Mouse (Mus musculus) adrenal gland, postnatal 10 days (tissue): ENCODE results near the gene Tshz3. TPM values are rescaled to one million over a fixed set of nuclear protein-coding genes. Genes with fewer than 3 reads are reported as not detected.

Experiments used
- DNase-seq: peaks from one replicate; pipeline ENCODE4 v3.0.0; 2021; ENCODE audit warnings: mixed read lengths
- total RNA-seq, 2 experiments: library from RNA; stranded (reverse); gene quantifications; 2 replicates each; pipeline ENCODE4 v1.2.3; 2021

Tshz3 gene
- total RNA-seq, 2 experiments from 2014 or later, result 5.1 to 6.1 TPM

DNA sequence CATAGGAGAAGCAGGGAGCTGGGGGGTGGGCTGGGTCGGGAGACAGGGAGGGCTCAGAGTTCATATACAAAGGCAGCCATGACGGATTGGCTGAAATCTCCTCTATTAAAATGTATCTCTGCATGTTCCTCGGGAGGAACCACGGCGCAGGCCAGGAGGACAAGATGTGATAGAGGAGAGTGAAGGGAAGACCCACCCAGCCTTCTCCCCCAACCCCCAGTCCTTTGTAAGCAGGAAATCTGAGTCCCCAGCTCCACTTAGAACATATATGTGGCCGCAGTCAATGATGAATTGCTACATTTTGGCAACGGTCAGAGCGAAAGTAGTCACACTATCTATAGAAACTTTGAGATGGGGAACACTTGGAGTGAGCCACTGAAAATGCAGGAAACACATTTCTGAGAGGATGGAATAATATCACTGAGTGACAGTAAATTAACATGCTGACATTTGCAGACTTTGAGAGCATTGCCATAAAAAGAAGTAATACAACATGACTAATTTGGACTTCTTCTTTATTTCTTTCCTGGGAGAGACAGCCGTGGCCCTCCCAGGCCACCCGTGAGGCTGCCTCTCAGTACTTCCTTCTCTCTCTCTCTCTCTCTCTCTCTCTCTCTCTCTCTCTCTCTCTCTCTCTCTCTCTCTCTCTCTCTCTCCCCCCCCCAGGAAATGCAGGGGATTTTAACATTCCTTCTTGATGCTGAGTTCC is 88.9 kb downstream of the Tshz3 start:
- no peak for DNase-seq

DNA sequence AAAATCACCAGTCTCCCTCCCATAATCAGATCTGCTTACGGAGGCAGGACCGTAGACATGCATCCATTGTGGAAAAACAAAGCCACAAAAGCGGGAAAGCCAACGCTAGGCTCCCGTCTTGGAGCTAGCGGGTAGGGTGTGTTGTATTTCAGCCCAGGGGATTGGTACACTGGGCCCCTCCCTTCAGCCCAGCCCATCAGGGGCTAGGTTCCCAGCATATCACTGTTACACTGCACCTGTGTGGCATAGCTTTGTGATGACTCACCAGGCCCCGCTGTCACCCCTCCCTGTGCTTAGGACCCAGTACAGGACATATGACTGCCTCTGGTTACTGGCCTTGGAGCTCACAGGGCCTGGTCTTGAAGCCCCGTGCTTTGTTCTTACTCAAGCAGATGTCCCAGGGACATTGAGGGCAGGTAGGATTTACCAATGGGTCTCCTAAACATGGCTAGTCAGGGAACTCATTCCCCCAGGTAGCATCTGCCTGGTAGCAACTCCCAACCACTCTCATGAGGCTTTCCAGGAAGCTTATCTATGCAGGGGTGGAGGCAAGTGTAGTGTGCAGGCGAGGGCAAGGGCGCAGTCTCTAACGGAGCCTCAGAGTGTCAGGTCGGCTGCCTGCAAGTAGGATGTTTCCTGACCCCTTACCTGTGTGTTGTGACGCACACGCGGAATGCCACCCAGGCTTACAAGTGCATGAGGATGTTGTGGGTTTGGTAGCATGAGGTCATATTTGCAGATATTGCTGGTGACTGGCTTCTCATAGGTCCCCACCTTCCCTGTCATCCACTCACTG is 98.7 kb downstream of the Tshz3 start:
- no peak for DNase-seq
